Mouse (Mus musculus): Measurements from ENCODE around the gene Cby3. TPM values are rescaled to one million over a fixed set of nuclear protein-coding genes. Genes with fewer than 3 reads are reported as not detected.
"Not testable (repeated sequence)": the region's sequence is repeated elsewhere in the genome, so short reads cannot be mapped to it uniquely, and the experiment has no call there.

Cby3 gene
- polyA plus RNA-seq, 1 experiment from 2014 or later, result 0.47 TPM

DNA sequence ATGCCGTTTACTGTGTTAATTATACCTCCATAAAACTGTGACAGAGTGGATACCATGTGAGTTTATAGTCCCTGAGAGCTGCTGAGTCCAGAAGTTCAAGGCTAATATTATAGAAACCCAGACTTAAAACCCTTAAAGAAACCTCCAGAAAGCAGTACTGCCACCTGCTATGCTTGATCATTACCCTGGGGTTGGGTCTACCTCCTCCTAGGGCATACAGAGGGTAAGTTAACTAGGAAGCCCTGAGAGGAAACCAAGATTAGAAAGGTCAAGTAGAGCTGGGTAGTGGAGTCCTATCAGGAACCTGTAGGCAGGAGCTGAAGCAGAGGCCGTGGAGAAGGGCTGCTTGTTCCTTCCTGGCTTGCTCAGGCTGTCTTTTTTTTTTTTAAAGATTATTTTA is 2.1 kb upstream of the Cby3 start:
- Histone ChIP-seq H3K9ac (ENCODE audit: low read length) (no peak overlapping the region), H3K27ac (ENCODE audit: low read depth, low read length) (no peak overlapping the region), H3K4me1 (replicated peaks; ENCODE audit: control insufficient read depth, insufficient read depth, low read length) (no peaks in the 10 kb centered on the region), H3K36me3 (ENCODE audit: control insufficient read depth, insufficient read depth, low read length) (no peaks in the 10 kb centered on the region), H3K27me3 (ENCODE audit: control insufficient read depth, insufficient read depth, low read length) (no peaks in the 10 kb centered on the region), H3K9me3 (ENCODE audit: control insufficient read depth, low read length) (no peaks in the 10 kb centered on the region), H3K4me3 (ENCODE audit: low read depth, low read length) (no peak overlapping the region), H3K4me2 (ENCODE audit: low read depth, low read length, severe bottlenecking) (no peak overlapping the region)
- ATAC-seq (replicated peaks; ENCODE audit: low FRiP score) (no peak), DNase-seq (ENCODE audit: low spot score) (no peak)
- 89% methylated on average over 2 of the region's 2 CpGs for WGBS

DNA sequence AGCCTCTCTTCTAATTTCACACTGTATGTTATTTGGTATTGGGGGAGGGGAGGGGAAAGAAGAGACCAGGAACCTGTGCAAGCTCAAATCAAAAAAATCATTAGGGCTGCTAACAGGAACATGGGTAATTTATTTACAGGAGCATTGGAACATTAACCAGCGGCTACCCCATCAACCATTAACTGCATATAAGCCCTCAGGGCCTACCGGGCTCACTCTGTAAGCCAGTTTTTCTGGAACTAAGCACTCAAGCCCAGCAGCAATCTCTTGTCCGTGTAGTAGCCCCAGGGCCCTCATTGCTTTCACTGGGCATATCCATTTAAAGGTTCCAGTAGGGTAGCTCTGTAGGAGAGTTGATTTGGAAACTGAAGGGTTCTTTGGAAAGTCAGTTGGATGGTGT is 589 bp downstream of the Cby3 start:
- H3K9ac ChIP-seq (ENCODE audit: low read length), result no peak overlapping the region
- H3K27me3 ChIP-seq (ENCODE audit: control insufficient read depth, insufficient read depth, low read length), result peaks cover 5% of the 10 kb centered on the region; the same call in 1 of the 2 replicates
- no peak overlapping the region for H3K27ac ChIP-seq (ENCODE audit: low read depth, low read length)
- H3K4me1 ChIP-seq (replicated peaks; ENCODE audit: control insufficient read depth, insufficient read depth, low read length), result no peaks in the 10 kb centered on the region
- H3K9me3 ChIP-seq (ENCODE audit: control insufficient read depth, low read length), result no peaks in the 10 kb centered on the region
- H3K36me3 ChIP-seq (ENCODE audit: control insufficient read depth, insufficient read depth, low read length), result no peaks in the 10 kb centered on the region
- no peak overlapping the region for H3K4me2 ChIP-seq (ENCODE audit: low read depth, low read length, severe bottlenecking)
- DNase-seq (ENCODE audit: low spot score), result no peak
- 78% methylated on average over 3 of the region's 3 CpGs for WGBS
- ATAC-seq (replicated peaks; ENCODE audit: low FRiP score), result no peak
- no peak overlapping the region for H3K4me3 ChIP-seq (ENCODE audit: low read depth, low read length)

- Histone ChIP-seq H3K9ac (ENCODE audit: low read length) (no peak overlapping the region), H3K27ac (ENCODE audit: low read depth, low read length) (no peak overlapping the region), H3K36me3 (ENCODE audit: control insufficient read depth, insufficient read depth, low read length) (no peaks in the 10 kb centered on the region), H3K4me2 (ENCODE audit: low read depth, low read length, severe bottlenecking) (no peak overlapping the region), H3K4me1 (replicated peaks; ENCODE audit: control insufficient read depth, insufficient read depth, low read length) (no peaks in the 10 kb centered on the region), H3K4me3 (ENCODE audit: low read depth, low read length) (no peak overlapping the region), H3K9me3 (ENCODE audit: control insufficient read depth, low read length) (no peaks in the 10 kb centered on the region), H3K27me3 (ENCODE audit: control insufficient read depth, insufficient read depth, low read length) (peaks cover 5% of the 10 kb centered on the region; the same call in 1 of the 2 replicates)
- 69% methylated on average over 1 of the region's 1 CpGs for WGBS
- DNase-seq (ENCODE audit: low spot score), result no peak
- no peak for ATAC-seq (replicated peaks; ENCODE audit: low FRiP score)
These were observed 1.1 kb downstream of the Cby3 start for GRCm38 (mm10) chr11:50355395-50355794.

DNA sequence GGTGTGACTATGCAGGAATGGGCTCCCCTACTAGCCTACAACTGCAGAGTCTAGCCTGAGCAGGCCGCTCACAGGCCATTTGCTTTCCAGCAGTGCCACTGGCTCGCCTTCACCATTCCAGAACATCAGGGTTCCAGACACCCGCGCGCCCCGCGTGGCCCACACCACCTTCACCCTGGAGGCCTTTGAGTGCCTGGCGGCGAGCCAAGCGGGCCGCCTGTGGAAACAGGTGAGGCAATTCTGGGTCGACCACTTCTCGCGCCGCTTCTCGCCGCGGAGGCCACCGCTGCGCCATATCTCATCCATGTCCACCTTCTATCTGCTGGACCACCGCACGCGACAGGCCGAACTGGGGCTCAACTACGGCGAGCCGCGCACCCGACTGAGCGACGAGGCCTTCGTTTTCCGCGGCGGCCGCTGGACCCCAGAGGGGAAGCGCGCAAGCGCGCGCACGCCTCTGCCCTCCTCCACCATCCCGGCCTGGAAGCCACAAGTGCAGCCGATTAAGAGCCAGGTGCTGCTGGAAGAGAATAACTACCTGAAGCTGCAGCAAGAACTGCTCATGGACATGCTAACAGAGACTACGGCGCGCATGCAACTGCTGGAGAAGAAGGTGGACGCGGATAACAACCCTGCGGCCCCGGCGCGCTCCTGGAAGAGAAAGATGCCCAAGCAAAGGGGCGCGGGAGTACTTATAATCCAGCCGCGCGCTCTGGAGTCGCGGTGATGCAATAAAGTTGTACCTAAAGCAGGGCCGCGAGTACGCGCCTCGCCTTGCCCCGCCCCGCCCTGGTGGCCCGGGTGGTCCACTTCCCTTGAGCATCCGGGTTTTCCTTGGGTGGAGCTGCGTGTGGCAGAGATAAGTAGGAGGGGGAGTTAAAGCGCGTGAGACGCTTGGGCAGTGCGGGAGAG is 4.9 kb downstream of the Cby3 start:
- Histone ChIP-seq H3K4me3 (ENCODE audit: low read depth, low read length) (peak overlapping the region; percentile 43), H3K27ac (ENCODE audit: low read depth, low read length) (no peak overlapping the region), H3K27me3 (ENCODE audit: control insufficient read depth, insufficient read depth, low read length) (peaks cover 7% of the 10 kb centered on the region; the same call in 1 of the 2 replicates), H3K36me3 (ENCODE audit: control insufficient read depth, insufficient read depth, low read length) (no peaks in the 10 kb centered on the region), H3K4me2 (ENCODE audit: low read depth, low read length, severe bottlenecking) (peak overlapping the region; percentile 85), H3K4me1 (replicated peaks; ENCODE audit: control insufficient read depth, insufficient read depth, low read length) (no peaks in the 10 kb centered on the region), H3K9me3 (ENCODE audit: control insufficient read depth, low read length) (no peaks in the 10 kb centered on the region), H3K9ac (ENCODE audit: low read length) (peak overlapping the region; percentile 60)
- 2% methylated on average over 74 of the region's 74 CpGs for WGBS
- DNase-seq (ENCODE audit: low spot score) (peak; percentile 85), ATAC-seq (replicated peaks; ENCODE audit: low FRiP score) (peak; percentile 78)

DNA sequence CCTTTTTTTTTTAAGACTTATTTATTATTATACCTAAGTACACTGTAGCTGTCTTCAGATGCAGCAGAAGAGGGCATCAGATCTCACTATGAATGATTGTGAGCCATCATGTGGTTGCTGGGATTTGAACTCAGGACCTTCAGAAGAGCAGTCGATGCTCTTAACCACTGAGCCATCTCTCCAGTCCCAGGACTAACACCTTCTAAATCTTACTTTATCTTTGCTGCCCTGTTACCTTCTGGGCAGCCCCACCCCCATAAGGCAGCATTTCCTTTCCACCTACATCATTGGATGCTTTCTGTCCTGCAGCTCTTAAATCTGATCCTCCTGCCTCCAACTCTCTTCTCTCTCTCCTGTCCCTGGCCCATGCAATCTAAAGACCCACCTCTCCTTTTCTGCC is 7.0 kb downstream of the Cby3 start:
- not testable (repeated sequence) for DNase-seq (ENCODE audit: low spot score); H3K4me3 ChIP-seq (ENCODE audit: low read depth, low read length); H3K27me3 ChIP-seq (ENCODE audit: control insufficient read depth, insufficient read depth, low read length); H3K4me1 ChIP-seq (replicated peaks; ENCODE audit: control insufficient read depth, insufficient read depth, low read length); ATAC-seq (replicated peaks; ENCODE audit: low FRiP score); H3K36me3 ChIP-seq (ENCODE audit: control insufficient read depth, insufficient read depth, low read length); H3K9me3 ChIP-seq (ENCODE audit: control insufficient read depth, low read length); H3K9ac ChIP-seq (ENCODE audit: low read length); H3K27ac ChIP-seq (ENCODE audit: low read depth, low read length); H3K4me2 ChIP-seq (ENCODE audit: low read depth, low read length, severe bottlenecking)
- WGBS, result 88% methylated on average over 1 of the region's 1 CpGs

DNA sequence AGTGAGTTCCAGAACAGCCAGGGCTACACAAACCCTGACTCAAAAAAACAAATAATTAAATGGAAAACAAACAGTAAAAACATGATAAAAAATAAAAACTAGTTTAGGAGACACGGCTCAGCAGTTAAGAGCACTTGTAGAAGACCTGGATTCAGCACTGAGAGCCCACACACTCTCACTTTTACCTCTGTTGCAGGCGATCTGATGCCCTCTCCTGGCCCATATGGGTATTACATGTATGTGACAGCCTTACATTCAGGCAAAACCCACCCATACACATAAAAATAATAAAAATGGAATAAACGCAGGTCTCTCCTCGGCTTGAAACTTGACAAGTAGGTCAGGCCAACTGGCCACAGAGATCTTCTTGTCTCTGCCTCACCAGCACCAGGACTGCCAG is 10.3 kb downstream of the Cby3 start:
- Histone ChIP-seq H3K4me3 (ENCODE audit: low read depth, low read length) (no peak overlapping the region), H3K9me3 (ENCODE audit: control insufficient read depth, low read length) (no peaks in the 10 kb centered on the region), H3K27ac (ENCODE audit: low read depth, low read length) (no peak overlapping the region), H3K27me3 (ENCODE audit: control insufficient read depth, insufficient read depth, low read length) (peaks cover 2% of the 10 kb centered on the region; the same call in 1 of the 2 replicates), H3K36me3 (ENCODE audit: control insufficient read depth, insufficient read depth, low read length) (no peaks in the 10 kb centered on the region), H3K4me2 (ENCODE audit: low read depth, low read length, severe bottlenecking) (no peak overlapping the region), H3K9ac (ENCODE audit: low read length) (no peak overlapping the region), H3K4me1 (replicated peaks; ENCODE audit: control insufficient read depth, insufficient read depth, low read length) (no peaks in the 10 kb centered on the region)
- WGBS, result 13% methylated on average over 4 of the region's 4 CpGs
- ATAC-seq (replicated peaks; ENCODE audit: low FRiP score), result 0 out of 2 replicates have a peak, but pooled peaks have one; percentile 61
- peak; percentile 80 for DNase-seq (ENCODE audit: low spot score)

DNA sequence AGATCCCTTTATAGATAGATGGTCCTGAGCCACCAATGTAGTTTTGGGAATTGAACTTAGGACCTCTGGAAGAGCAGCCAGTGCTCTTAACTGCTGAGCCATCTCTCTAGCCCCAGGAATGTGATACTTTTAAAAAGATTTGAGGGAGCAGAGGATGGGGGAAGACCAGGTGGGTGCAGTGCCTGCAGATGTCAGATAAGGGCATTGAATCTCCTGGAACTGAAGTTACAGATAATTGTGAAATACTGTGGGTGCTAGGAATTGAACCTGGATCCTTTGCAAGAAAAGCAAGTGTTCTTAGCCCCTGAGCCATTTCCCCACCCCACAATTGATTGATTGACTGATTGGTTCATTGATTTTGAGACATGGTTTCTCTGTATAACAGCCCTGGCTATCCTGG is 11.1 kb downstream of the Cby3 start:
- H3K4me2 ChIP-seq (ENCODE audit: low read depth, low read length, severe bottlenecking), result no peak overlapping the region
- ATAC-seq (replicated peaks; ENCODE audit: low FRiP score) (no peak), DNase-seq (ENCODE audit: low spot score) (peak; percentile 23)
- no peaks in the 10 kb centered on the region for H3K9me3 ChIP-seq (ENCODE audit: control insufficient read depth, low read length)
- H3K27ac ChIP-seq (ENCODE audit: low read depth, low read length), result no peak overlapping the region
- no peaks in the 10 kb centered on the region for H3K4me1 ChIP-seq (replicated peaks; ENCODE audit: control insufficient read depth, insufficient read depth, low read length)
- no peak overlapping the region for H3K9ac ChIP-seq (ENCODE audit: low read length)
- H3K4me3 ChIP-seq (ENCODE audit: low read depth, low read length), result no peak overlapping the region
- H3K36me3 ChIP-seq (ENCODE audit: control insufficient read depth, insufficient read depth, low read length), result no peaks in the 10 kb centered on the region
- peaks cover 2% of the 10 kb centered on the region; the same call in 1 of the 2 replicates for H3K27me3 ChIP-seq (ENCODE audit: control insufficient read depth, insufficient read depth, low read length)

DNA sequence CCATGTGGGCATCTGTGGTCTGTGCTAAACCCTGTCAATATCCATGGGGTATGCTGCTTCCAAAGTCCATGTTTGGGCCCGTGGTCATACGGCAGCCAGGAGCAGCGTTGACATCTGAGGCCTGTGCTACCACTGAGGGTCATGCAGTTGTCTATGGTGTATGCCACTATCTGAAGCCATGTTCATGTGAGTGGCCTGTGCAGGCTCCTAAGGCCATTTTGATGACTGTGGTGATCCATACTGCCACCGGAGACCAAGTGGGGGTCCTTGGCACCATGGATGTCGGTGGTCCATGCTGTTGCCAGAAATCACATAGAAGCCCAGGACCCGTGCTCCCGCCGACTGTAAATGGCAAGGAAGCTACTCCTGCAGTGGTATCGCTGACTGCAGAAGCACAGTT is 13.3 kb downstream of the Cby3 start:
- Histone ChIP-seq H3K27ac (ENCODE audit: low read depth, low read length) (no peak overlapping the region), H3K9me3 (ENCODE audit: control insufficient read depth, low read length) (no peaks in the 10 kb centered on the region), H3K9ac (ENCODE audit: low read length) (no peak overlapping the region), H3K27me3 (ENCODE audit: control insufficient read depth, insufficient read depth, low read length) (no peaks in the 10 kb centered on the region), H3K36me3 (ENCODE audit: control insufficient read depth, insufficient read depth, low read length) (no peaks in the 10 kb centered on the region), H3K4me3 (ENCODE audit: low read depth, low read length) (no peak overlapping the region), H3K4me1 (replicated peaks; ENCODE audit: control insufficient read depth, insufficient read depth, low read length) (0 out of 2 replicates have a peak, but pooled peaks cover 3% of the 10 kb centered on the region), H3K4me2 (ENCODE audit: low read depth, low read length, severe bottlenecking) (no peak overlapping the region)
- WGBS, result 91% methylated on average over 9 of the region's 9 CpGs
- ATAC-seq (replicated peaks; ENCODE audit: low FRiP score), result no peak
- DNase-seq (ENCODE audit: low spot score), result no peak
